ENCODE assay signal across 17 mouse cellular contexts in genomic region chr12:99385073-99385472, GRCm38 (mm10).
"Had no signal": no experiment of that assay in that cellular context is flagged by ENCODE, and none has a peak within 500 bp of the region (broad histone marks: within the 10 kb centered on the region; RNA-seq: fewer than 3 reads in every experiment).

No protein-coding gene starts in this region.

- H3K27me3 ChIP-seq: liver, embryonic 13.5 days; midbrain, embryonic 12.5 days; midbrain, embryonic 15.5 days; neural tube, embryonic 12.5 days; neural tube, embryonic 15.5 days had no signal

- H3K9me3 ChIP-seq: liver, embryonic 13.5 days; midbrain, embryonic 12.5 days; midbrain, embryonic 15.5 days; neural tube, embryonic 12.5 days; neural tube, embryonic 15.5 days had no signal

- DNase-seq: kidney, adult 9 months; kidney, postnatal 14 days; liver, embryonic 13.5 days; lung, embryonic 14.5 days; right cerebral cortex, adult 18-20 months; right cerebral cortex, postnatal 14 days; right cerebral cortex, postnatal 4 days; thymus, adult 2 months; thymus, postnatal 14 days; thymus, postnatal 4 days had no signal

- H3K27ac ChIP-seq: liver, embryonic 13.5 days; macrophage; midbrain, embryonic 12.5 days; midbrain, embryonic 15.5 days; neural tube, embryonic 12.5 days; neural tube, embryonic 15.5 days; stomach, postnatal 0 days had no signal

- H3K4me2 ChIP-seq: liver, embryonic 13.5 days; lung, embryonic 14.5 days; midbrain, embryonic 12.5 days; midbrain, embryonic 15.5 days; neural tube, embryonic 12.5 days; neural tube, embryonic 15.5 days had no signal

- H3K9ac ChIP-seq: liver, embryonic 13.5 days; lung, embryonic 14.5 days; midbrain, embryonic 12.5 days; midbrain, embryonic 15.5 days; neural tube, embryonic 12.5 days; neural tube, embryonic 15.5 days had no signal

- ATAC-seq: lung, postnatal 0 days; midbrain, embryonic 15.5 days had no signal

- H3K4me3 ChIP-seq: liver, embryonic 13.5 days; midbrain, embryonic 12.5 days; midbrain, embryonic 15.5 days; neural tube, embryonic 12.5 days; neural tube, embryonic 15.5 days had no signal
